Mouse (Mus musculus) heart, postnatal 25 days (tissue): ENCODE data around the gene Mxd4. TPM values are rescaled to one million over a fixed set of nuclear protein-coding genes. Genes with fewer than 3 reads are reported as not detected.

Source experiments
- DNase-seq: peaks from one replicate; pipeline ENCODE4 v3.0.0; 2022; ENCODE audit warnings: low spot score
- intact Hi-C: fragments of 180-260 bp; cut with DNase I; formaldehyde crosslinking; loops from one replicate; pipeline ENCODE4 v1.15.1; 2025
- total RNA-seq, 2 experiments: library from RNA; stranded (reverse); gene quantifications; 2 replicates each; pipeline ENCODE4 v1.2.3; 2021

The Mxd4 gene
- total RNA-seq, 2 experiments from 2014 or later = 72.6 to 89.1 TPM

- intact Hi-C loops = no loop called here
- DNase-seq = no peak
Observed at GRCm38 (mm10) chr5:34201396-34201795, 13.9 kb upstream of the Mxd4 start.

GRCm38 (mm10) chr5:34198615-34199014, 11.1 kb upstream of the Mxd4 start:
- intact Hi-C loops = no loop called here
- DNase-seq = no peak

DNA sequence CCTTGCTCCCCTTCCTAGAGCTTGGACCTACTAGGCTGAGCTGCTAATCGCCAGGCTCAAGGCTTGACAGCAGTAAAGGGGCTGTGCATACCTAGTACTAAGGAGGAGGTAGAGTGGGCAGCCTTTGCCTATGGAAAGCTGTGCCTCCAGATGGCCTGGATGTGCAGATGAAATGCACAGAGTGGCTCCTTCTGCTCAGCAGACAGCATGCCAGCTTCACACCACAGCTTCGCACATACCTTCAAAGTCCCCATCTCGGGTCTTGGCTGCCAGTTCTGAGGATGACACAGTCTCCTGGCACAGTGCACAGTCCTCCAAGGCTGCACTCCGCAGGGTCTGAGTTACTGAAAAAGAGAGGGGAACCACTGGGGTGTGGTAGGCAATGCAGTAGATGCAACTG, 9.7 kb upstream of the Mxd4 start:
- DNase-seq = no peak
- intact Hi-C loops = no loop called here

- no peak for DNase-seq
- intact Hi-C loops = no loop called here
Observed at GRCm38 (mm10) chr5:34196423-34196822, 8.9 kb upstream of the Mxd4 start.

GRCm38 (mm10) chr5:34195786-34196185, 8.3 kb upstream of the Mxd4 start:
- DNase-seq = no peak
- intact Hi-C loops = no loop called here

- DNase-seq = no peak
- intact Hi-C loops = loop anchor here (5.0 kb wide), 1 partner anchor 98 kb away; no protein-coding TSS in a partner anchor
Observed at GRCm38 (mm10) chr5:34194975-34195662, 7.6 kb upstream of the Mxd4 start.

- intact Hi-C loops = loop anchor here (5.0 kb wide), 1 partner anchor 97 kb away; no protein-coding TSS in a partner anchor
- DNase-seq = no peak
Observed at GRCm38 (mm10) chr5:34194426-34194825, 6.9 kb upstream of the Mxd4 start.

DNA sequence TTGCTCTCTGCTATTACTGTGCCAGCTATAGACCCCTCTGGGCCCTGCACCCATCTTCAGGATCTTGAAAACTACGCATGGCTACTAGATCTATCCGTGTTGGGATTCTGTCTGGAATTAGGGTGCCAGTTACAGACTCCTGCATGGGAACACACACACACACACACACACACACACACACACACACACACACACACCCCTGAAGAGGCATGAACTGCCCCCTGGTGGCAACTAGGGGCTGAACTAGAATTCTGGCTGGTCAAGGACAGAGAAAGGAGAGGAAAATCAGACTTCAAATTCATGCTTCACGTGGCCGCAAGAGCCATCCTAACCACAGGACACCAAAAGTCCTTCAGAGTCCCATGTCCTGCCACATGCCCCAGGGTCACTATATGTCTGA, 4.3 kb upstream of the Mxd4 start:
- DNase-seq = no peak
- intact Hi-C loops = loop anchor here (2.0 to 5.0 kb wide), 2 partner anchors 51 to 95 kb away; no protein-coding TSS in a partner anchor

GRCm38 (mm10) chr5:34191021-34191420, 3.5 kb upstream of the Mxd4 start:
- no peak for DNase-seq
- intact Hi-C loops = loop anchor here (2.0 to 5.0 kb wide), 2 partner anchors 50 to 94 kb away; no protein-coding TSS in a partner anchor

- no peak for DNase-seq
- intact Hi-C loops = loop anchor here (2.0 kb wide), 1 partner anchor 19 kb away; no protein-coding TSS in a partner anchor
Observed at GRCm38 (mm10) chr5:34189521-34189920, 2.0 kb upstream of the Mxd4 start.

- no peak for DNase-seq
- intact Hi-C loops = loop anchor here (2.0 kb wide), 1 partner anchor 18 kb away; no protein-coding TSS in a partner anchor
Observed at GRCm38 (mm10) chr5:34188856-34189255, 1.3 kb upstream of the Mxd4 start.

DNA sequence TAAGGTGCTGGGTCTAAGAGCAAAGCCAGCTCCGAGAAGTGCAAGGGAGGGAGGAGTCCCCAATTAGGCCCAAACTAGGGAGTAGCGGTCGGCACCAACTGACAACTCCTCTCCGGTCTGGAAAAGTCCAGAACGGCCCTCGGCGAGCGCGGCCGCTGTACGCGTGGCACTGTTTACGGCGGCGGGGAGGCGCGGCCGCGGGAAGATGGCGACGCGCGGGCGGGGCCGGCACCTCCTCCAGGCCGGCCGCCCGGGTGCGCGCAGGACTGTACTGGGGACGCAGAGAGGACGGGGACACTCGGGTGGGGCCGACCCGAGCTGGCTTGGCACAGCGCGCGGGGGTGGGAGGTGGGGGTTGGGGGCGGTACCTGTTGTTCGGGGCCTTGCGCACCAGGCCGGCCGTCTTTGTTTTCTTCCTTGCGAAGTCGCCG, 544 bp downstream of the Mxd4 start:
- intact Hi-C loops = no loop called here
- DNase-seq = peak; percentile 55

DNA sequence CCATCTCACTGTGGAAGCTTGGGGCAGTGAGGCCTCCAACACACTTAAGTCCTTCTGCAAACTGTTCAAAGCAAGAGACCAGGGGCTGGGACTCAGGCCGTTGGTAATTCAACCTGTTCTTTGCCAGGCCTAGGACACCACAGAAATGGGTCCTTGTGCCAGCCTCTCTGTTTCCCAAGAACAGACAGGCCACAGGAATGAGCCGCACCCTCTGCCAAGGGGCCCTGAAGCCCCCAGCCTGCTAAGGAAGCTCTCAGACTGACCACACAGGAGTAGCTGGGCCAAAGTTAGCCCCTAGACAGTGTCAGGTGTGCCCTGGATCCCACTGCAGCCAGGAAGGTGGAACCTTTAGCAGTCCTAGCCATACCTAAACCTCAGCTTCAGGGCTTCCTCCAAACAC, 1.1 kb downstream of the Mxd4 start:
- intact Hi-C loops = no loop called here
- DNase-seq = no peak

DNA sequence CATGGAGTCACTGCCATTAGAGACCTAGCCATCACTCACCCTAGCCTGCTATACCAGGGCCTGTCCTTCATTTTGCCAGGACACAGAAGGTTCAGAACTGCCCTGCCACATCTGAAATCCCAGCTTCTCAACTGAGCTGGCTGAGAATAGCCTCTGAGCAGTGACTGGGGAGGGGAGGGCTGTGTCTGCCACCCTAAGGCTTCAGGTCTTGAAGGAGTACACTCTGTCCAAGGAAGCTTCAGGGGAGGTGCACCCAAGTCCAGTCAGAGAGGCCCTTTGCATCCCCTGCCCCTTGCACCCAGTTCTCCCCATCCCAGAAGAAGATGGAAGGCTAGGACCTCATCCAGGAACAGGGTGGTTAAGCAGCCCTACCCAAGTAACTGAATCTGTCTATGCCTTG, 1.7 kb downstream of the Mxd4 start:
- no peak for DNase-seq
- intact Hi-C loops = no loop called here

- no peak for DNase-seq
- intact Hi-C loops = no loop called here
Observed at GRCm38 (mm10) chr5:34185051-34185580, 2.4 kb downstream of the Mxd4 start.

GRCm38 (mm10) chr5:34183976-34184375, 3.5 kb downstream of the Mxd4 start:
- intact Hi-C loops = no loop called here
- no peak for DNase-seq

- intact Hi-C loops = no loop called here
- peak; percentile 77 for DNase-seq
Observed at GRCm38 (mm10) chr5:34183156-34183880, 4.2 kb downstream of the Mxd4 start.

- intact Hi-C loops = no loop called here
- peak; percentile 31 for DNase-seq
Observed at GRCm38 (mm10) chr5:34182486-34182885, 5.0 kb downstream of the Mxd4 start.

GRCm38 (mm10) chr5:34177821-34178220, 9.7 kb downstream of the Mxd4 start:
- DNase-seq = no peak
- intact Hi-C loops = no loop called here

DNA sequence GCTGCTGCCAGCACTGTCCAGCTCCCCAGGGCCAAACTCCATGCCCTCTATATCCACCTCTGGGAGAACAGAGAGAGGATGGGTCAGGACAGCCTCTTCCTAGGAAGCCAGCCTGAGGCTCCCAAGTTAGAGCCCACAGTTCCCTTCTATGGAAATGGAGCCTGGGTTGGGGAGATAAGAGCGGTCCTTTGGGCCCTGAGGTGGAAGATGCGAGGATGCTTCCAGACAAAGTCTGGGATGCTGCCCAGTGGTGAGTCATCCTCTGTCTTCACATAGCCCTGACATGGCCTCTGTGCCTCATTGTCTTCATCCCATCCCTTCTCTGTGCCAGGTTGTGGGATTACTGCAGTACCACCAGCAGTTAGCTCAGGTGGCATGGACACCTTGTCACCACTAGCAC, 10.4 kb downstream of the Mxd4 start:
- DNase-seq = no peak
- intact Hi-C loops = no loop called here

DNA sequence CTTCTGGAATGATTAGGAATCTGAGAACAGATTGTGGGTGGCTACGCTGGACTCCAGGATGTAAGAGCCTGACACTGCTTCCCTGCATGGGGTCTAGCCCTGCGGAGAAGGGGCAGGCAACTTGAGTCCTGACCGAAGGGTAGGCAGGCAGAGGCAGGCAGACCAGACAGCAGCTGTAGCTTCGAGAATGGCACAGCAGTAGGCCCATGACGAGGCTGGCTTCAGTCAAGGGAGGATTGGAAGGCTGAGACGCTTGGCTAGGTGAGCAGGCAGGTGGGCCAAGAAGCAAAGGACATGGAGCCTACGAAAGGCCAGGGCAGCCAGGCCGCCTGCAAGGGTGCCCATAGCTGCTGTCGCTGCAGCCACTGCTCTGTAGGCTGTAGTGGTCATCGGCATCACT, 10.8 kb downstream of the Mxd4 start:
- intact Hi-C loops = no loop called here
- no peak for DNase-seq
